Mouse (Mus musculus) limb, embryonic 13.5 days (tissue): Measurements from ENCODE around the gene Slc30a10. TPM values are rescaled to one million over a fixed set of nuclear protein-coding genes. Genes with fewer than 3 reads are reported as not detected.

Experiments
- ATAC-seq: fragments of 200-750 bp; cut with Nextera tagmentation; 2 replicates; pipeline ENCODE4 v1.8.0; 2017; ENCODE audit warnings: low read depth, moderate number of reproducible peaks, moderate TSS enrichment; ENCODE audit not compliant: low FRiP score
- H3K27ac ChIP-seq: fragments of 300-500 bp; sonication (generic); 2 replicates; pipeline ENCODE4 v1.5.1; 2015; ENCODE audit warnings: inconsistent platforms, mild to moderate bottlenecking, moderate library complexity
- H3K27me3 ChIP-seq: fragments of 300-500 bp; sonication (generic); 2 replicates; pipeline ENCODE4 v1.6.1; 2015; ENCODE audit warnings: mild to moderate bottlenecking, inconsistent platforms
- H3K36me3 ChIP-seq: fragments of 300-500 bp; sonication (generic); 2 replicates; pipeline ENCODE4 v1.6.1; 2015; ENCODE audit warnings: inconsistent platforms, mild to moderate bottlenecking, moderate library complexity
- H3K4me1 ChIP-seq: fragments of 300-500 bp; sonication (generic); 2 replicates; pipeline ENCODE4 v1.6.1; 2015; ENCODE audit warnings: inconsistent platforms
- H3K4me2 ChIP-seq: fragments of 300-500 bp; sonication (generic); replicated peaks from 2 replicates; pipeline ENCODE4 v1.6.1; 2015; ENCODE audit warnings: inconsistent platforms, mild to moderate bottlenecking, moderate library complexity
- H3K4me3 ChIP-seq: fragments of 300-500 bp; sonication (generic); 2 replicates; pipeline ENCODE4 v1.5.1; 2015; ENCODE audit warnings: moderate library complexity, mild to moderate bottlenecking, inconsistent platforms
- H3K9ac ChIP-seq: fragments of 300-500 bp; sonication (generic); 2 replicates; pipeline ENCODE4 v1.6.1; 2015; ENCODE audit warnings: mild to moderate bottlenecking, inconsistent platforms
- H3K9me3 ChIP-seq: fragments of 300-500 bp; sonication (generic); 2 replicates; pipeline ENCODE4 v1.6.1; 2016; ENCODE audit warnings: inconsistent platforms
- WGBS: fragments of 180-500 bp; shearing (Covaris S2); methylation state at CpG from one replicate; pipeline ENCODE4 v1.1.7; 2015; 5-methylcytosine and 5-hydroxymethylcytosine counted together
- polyA plus RNA-seq: library from polyadenylated mRNA; unstranded; fragments of >200 nt; fragmentation: Nextera tagmentation; extraction: Ambion mirVana; gene quantifications from 2 replicates; pipeline ENCODE4 v1.2.1, GENCODE M21; 2015

The Slc30a10 gene
- polyA plus RNA-seq: 0.36 and 0.45 TPM in 2 replicates

DNA sequence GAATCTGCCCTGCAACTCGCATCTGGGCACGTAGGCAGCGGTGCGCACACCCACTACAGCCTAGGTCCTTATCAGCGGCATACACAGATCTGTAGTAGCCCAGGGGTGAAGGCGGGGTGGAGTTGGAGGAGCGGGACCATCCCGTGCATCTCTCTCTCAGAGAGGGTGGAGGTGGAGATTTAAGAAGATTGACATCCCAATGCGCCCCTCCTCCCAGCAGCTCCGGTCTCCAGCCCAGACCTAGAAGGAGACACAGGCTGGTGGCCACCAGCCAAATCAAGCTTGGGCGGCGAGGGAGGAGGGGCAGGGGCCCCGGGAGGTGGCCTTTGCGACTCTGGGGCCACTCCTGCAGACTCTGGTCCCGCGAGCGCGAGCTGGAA, at the start of gene Slc30a10:
Slc30a10 (plus strand) TSS at position 274 of the 380 bp plus-strand sequence.
- peak within 1 kb of the TSS; percentile 62 for H3K9ac ChIP-seq
- peak; percentile 82 for ATAC-seq
- H3K4me2 ChIP-seq: peak within 1 kb of the TSS; percentile 97
- no peak within 1 kb of the TSS for H3K27ac ChIP-seq
- peaks cover 10% of the 10 kb centered on the region for H3K4me1 ChIP-seq
- peaks cover 49% of the 10 kb centered on the region for H3K27me3 ChIP-seq
- H3K9me3 ChIP-seq: no peaks in the 10 kb centered on the region
- WGBS: 2% methylated on average over 18 of the region's 18 CpGs
- H3K4me3 ChIP-seq: peak within 1 kb of the TSS; percentile 58
- no peaks in the 10 kb centered on the region for H3K36me3 ChIP-seq

DNA sequence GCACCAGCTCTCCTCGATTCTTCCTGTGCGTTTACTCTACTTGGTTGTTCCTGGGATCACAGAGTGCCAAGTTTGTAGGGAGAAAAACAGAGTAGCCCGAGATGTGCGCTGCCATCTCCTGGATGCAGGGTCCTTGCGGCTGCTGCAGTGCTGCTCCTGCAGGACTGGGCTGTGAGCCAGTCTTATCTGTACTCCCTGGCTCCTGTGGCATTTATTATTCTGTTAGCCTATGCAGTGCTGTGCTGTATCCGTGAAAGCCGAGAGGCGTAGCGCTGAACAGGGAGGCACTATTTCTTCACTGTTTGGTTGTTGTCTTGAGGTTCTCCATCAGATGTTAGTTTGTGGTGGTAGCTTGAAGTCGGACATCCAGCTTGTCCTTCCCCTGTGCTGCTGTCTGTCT, 48.7 kb upstream of the Slc30a10 start:
- no peaks in the 10 kb centered on the region for H3K27me3 ChIP-seq
- ATAC-seq: no peak
- no peaks in the 10 kb centered on the region for H3K9me3 ChIP-seq
- 92% methylated on average over 10 of the region's 10 CpGs for WGBS
- H3K4me3 ChIP-seq: no peak overlapping the region
- no peak overlapping the region for H3K4me2 ChIP-seq
- H3K36me3 ChIP-seq: peaks cover 86% of the 10 kb centered on the region
- no peak overlapping the region for H3K9ac ChIP-seq
- H3K27ac ChIP-seq: no peak overlapping the region
- no peaks in the 10 kb centered on the region for H3K4me1 ChIP-seq

DNA sequence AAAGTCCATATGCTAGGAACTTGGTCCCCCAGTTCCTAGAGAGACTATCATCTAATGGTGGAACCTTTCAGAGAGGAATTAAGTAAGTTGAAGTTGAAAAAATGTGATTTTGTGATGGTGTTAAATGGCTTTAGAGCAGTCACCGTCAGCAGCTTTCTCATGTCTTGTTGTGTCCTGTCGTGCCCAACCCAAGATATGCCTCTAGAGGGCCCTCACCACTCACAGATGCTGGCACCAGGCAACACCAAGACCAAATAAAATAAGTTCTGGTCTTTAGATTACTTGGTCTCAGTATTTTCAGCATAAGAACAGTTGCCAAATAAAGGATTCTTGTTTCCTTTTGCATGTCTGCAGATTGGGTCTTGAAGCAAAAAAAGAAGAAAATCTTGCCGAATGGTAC, 44.8 kb upstream of the Slc30a10 start:
- H3K9ac ChIP-seq: no peak overlapping the region
- H3K36me3 ChIP-seq: peaks cover 87% of the 10 kb centered on the region
- H3K4me3 ChIP-seq: no peak overlapping the region
- H3K27me3 ChIP-seq: no peaks in the 10 kb centered on the region
- 79% methylated on average over 3 of the region's 3 CpGs for WGBS
- ATAC-seq: no peak
- no peak overlapping the region for H3K27ac ChIP-seq
- no peak overlapping the region for H3K4me2 ChIP-seq
- H3K4me1 ChIP-seq: no peaks in the 10 kb centered on the region
- no peaks in the 10 kb centered on the region for H3K9me3 ChIP-seq

DNA sequence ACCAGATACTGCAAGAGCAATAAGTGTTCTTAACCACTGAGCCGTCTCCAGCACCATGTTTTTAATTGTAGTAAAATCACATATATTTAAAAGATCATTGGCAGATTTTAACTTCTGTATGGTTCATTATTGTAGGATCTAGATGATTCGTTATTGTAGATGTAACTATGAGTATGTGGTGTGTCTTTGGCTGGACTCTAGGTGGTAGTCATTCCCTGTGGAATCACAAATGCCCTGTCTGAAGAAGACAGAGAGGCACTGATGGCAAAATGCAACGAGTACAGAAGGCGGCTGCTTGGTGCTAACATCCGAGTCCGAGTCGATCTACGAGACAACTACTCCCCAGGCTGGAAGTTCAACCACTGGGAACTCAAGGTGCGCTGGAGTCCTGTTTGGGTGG, 36.6 kb upstream of the Slc30a10 start:
- Histone ChIP-seq H3K4me3 (no peak overlapping the region), H3K9me3 (no peaks in the 10 kb centered on the region), H3K4me2 (no peak overlapping the region), H3K4me1 (no peaks in the 10 kb centered on the region), H3K27me3 (no peaks in the 10 kb centered on the region), H3K9ac (no peak overlapping the region), H3K36me3 (peaks cover 83% of the 10 kb centered on the region), H3K27ac (no peak overlapping the region)
- ATAC-seq: no peak
- WGBS: 90% methylated on average over 9 of the region's 9 CpGs

DNA sequence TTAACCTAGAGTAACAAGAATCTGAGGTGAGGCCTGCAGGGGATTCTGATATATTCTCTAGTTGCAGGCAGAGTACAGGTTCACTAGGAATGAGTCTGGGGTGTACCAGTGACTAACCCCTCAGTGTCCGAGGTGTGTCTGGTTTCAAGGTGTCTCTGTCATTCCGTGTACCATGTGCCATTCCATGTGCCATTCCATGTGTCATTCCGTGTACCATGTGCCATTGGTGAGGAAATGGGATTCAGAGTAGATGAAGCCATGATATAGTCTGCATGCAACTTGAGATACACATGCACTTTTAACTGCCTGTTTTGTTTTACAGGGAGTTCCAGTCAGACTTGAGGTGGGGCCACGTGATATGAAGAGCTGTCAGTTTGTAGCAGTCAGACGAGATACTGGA, 34.8 kb upstream of the Slc30a10 start:
- Histone ChIP-seq H3K27ac (no peak overlapping the region), H3K9me3 (no peaks in the 10 kb centered on the region), H3K9ac (no peak overlapping the region), H3K4me2 (no peak overlapping the region), H3K4me1 (no peaks in the 10 kb centered on the region), H3K36me3 (peaks cover 85% of the 10 kb centered on the region), H3K27me3 (no peaks in the 10 kb centered on the region), H3K4me3 (no peak overlapping the region)
- WGBS: 91% methylated on average over 5 of the region's 5 CpGs
- ATAC-seq: no peak

DNA sequence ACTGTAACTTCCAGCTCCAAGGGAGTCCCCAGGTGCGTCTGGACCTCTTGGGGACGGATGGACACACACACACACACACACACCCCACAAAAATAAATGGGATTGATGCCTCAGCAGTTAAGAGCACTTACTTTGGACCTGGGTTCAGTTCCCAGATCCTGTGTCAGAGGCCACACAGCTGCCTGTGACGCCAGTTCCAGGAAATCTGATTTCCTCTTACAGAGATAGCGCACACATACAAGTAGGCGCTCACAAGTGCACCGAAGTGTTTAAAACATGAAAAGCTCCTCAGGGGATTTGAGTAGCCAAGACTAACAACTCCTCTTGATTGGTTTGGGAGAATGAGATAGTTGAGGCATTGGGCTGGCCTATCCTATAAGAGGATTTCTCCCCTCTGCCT, 33.9 kb upstream of the Slc30a10 start:
- ATAC-seq: no peak
- Histone ChIP-seq H3K27ac (no peak overlapping the region), H3K4me3 (no peak overlapping the region), H3K4me1 (no peaks in the 10 kb centered on the region), H3K9me3 (no peaks in the 10 kb centered on the region), H3K9ac (no peak overlapping the region), H3K36me3 (peaks cover 85% of the 10 kb centered on the region), H3K27me3 (no peaks in the 10 kb centered on the region), H3K4me2 (no peak overlapping the region)
- 95% methylated on average over 6 of the region's 6 CpGs for WGBS

DNA sequence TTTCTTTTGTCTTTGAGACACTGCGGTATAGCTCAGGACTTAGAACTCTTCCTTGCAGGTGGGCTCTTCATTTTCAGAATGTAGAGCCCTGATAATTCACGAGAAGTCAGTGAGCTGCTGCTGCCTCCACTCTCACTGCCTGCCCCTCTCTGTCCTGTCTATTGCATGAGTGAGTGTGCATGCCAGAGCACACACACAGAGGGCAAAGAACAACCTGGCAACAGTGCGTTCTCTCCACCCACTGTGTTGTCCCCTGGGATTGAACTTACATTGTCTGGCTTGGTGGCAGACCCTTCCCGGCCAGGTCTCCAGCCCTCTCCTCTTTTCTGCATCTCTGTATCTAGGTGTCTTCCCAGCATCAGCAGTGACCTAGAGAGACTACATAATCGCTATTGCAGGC, 28.1 kb upstream of the Slc30a10 start:
- H3K36me3 ChIP-seq: peaks cover 79% of the 10 kb centered on the region
- 90% methylated on average over 5 of the region's 5 CpGs for WGBS
- ATAC-seq: no peak
- no peaks in the 10 kb centered on the region for H3K27me3 ChIP-seq
- no peak overlapping the region for H3K4me3 ChIP-seq
- no peak overlapping the region for H3K27ac ChIP-seq
- no peak overlapping the region for H3K9ac ChIP-seq
- H3K9me3 ChIP-seq: no peaks in the 10 kb centered on the region
- H3K4me1 ChIP-seq: 0 out of 2 replicates have a peak, but pooled peaks cover 3% of the 10 kb centered on the region
- no peak overlapping the region for H3K4me2 ChIP-seq

DNA sequence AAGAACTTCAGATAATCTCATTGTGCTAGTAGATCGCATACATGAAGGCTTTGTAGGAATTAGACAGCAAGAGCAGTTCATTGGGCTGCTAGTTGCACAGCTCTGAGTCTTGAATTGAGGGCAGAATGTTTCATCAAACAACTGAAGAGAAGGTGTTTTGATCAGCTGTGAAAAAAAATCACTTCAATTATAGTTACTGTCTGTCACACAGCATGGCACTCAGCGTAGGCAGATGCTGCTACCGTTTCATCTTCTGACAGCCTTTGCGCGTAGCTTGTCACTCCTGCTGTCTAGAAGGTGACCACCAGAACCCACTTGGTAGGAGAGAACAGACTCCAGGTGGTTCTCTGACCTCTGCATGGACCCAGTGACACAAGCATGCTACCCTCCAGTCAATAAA, 24.2 kb upstream of the Slc30a10 start:
- Histone ChIP-seq H3K9ac (no peak overlapping the region), H3K27me3 (no peaks in the 10 kb centered on the region), H3K27ac (no peak overlapping the region), H3K9me3 (no peaks in the 10 kb centered on the region), H3K4me3 (no peak overlapping the region), H3K4me2 (no peak overlapping the region), H3K36me3 (peaks cover 47% of the 10 kb centered on the region), H3K4me1 (0 out of 2 replicates have a peak, but pooled peaks cover 4% of the 10 kb centered on the region)
- 95% methylated on average over 5 of the region's 5 CpGs for WGBS
- ATAC-seq: no peak

DNA sequence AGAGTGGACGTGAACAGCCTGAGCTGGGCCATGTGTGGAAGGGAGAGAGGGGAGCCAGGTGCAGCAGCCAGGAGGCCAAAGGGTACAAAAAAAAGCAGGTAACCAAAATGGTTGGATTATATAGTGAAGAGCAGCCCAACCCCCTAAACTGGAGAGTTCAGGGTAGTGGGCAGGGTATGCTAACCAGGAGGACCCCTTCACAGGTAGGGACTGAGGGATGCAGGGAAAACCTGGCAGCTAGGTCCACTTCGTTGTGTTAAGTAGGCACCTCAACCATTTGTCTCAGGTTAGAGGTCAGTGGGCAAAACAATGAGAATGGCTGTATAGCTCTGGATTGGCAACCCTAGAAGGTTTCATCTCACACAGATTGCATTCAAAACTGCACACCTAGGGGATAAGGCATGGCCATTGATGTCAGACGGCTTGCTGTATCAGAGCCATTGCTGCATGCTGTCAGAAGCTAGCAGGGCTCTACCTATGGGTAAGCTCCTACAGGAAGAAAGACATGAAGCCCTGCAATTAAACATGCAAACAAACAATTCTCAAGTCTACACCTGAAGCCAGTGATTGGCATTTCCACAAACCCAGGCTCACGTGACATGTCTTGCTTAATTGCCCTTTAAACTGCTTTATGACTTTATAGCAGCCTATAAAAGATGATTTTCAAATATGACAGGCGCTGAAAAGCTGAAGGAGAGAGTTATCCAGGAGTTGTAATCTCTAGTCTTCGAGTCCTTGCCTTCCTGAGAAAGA, 23.2 kb upstream of the Slc30a10 start:
- 49% methylated on average over 6 of the region's 6 CpGs for WGBS
- Histone ChIP-seq H3K36me3 (peaks cover 37% of the 10 kb centered on the region), H3K27ac (no peak overlapping the region), H3K9ac (no peak overlapping the region), H3K4me2 (no peak overlapping the region), H3K4me3 (no peak overlapping the region), H3K27me3 (peaks cover 4% of the 10 kb centered on the region; the same call in 1 of the 2 replicates), H3K9me3 (no peaks in the 10 kb centered on the region), H3K4me1 (0 out of 2 replicates have a peak, but pooled peaks cover 4% of the 10 kb centered on the region)
- no peak for ATAC-seq

DNA sequence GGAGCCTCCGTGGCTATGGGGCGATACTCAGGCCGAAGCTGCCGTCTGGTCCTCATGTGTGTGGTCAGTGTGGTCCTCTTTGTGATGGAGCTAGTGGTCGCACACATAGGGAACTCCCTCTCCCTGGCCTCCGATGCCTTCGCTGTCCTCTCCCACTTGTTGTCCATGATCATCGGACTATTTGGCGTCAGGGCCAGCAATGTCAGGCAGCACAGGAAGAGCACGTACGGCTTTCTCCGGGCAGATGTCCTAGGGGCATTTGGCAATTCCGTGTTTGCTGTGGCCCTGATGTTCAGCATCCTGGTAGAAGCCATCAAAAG, 22.7 kb upstream of the Slc30a10 start:
- no peak overlapping the region for H3K9ac ChIP-seq
- no peak overlapping the region for H3K27ac ChIP-seq
- WGBS: 76% methylated on average over 13 of the region's 13 CpGs
- peaks cover 4% of the 10 kb centered on the region; the same call in 1 of the 2 replicates for H3K27me3 ChIP-seq
- H3K4me1 ChIP-seq: peaks cover 4% of the 10 kb centered on the region; the same call in 1 of the 2 replicates
- no peaks in the 10 kb centered on the region for H3K9me3 ChIP-seq
- ATAC-seq: no peak
- peaks cover 32% of the 10 kb centered on the region for H3K36me3 ChIP-seq
- H3K4me2 ChIP-seq: no peak overlapping the region
- H3K4me3 ChIP-seq: no peak overlapping the region

DNA sequence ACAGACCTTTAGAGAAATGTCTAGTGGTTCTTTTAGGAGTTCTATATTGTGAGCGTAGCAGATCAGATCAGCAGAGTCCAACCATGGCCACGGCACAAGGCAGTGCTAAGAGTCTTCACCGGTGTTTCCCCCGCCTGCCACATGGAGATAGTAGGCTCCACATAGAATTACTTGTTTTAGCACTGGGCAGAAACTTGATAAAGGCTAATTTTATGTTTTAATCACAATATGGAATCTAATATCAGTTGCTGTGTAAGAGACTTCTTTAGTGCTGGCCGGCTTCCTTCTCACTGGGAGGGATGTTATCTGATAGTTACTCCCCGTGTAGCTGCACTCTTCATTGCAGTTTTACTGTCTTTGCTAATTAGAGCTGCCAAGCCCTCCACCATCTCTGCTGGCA, 21.5 kb upstream of the Slc30a10 start:
- WGBS: 74% methylated on average over 6 of the region's 6 CpGs
- H3K4me1 ChIP-seq: peaks cover 4% of the 10 kb centered on the region; the same call in 1 of the 2 replicates
- H3K27me3 ChIP-seq: peaks cover 4% of the 10 kb centered on the region; the same call in 1 of the 2 replicates
- no peak overlapping the region for H3K4me2 ChIP-seq
- H3K36me3 ChIP-seq: peaks cover 22% of the 10 kb centered on the region
- ATAC-seq: no peak
- no peak overlapping the region for H3K4me3 ChIP-seq
- H3K9me3 ChIP-seq: no peaks in the 10 kb centered on the region
- H3K27ac ChIP-seq: no peak overlapping the region
- no peak overlapping the region for H3K9ac ChIP-seq

DNA sequence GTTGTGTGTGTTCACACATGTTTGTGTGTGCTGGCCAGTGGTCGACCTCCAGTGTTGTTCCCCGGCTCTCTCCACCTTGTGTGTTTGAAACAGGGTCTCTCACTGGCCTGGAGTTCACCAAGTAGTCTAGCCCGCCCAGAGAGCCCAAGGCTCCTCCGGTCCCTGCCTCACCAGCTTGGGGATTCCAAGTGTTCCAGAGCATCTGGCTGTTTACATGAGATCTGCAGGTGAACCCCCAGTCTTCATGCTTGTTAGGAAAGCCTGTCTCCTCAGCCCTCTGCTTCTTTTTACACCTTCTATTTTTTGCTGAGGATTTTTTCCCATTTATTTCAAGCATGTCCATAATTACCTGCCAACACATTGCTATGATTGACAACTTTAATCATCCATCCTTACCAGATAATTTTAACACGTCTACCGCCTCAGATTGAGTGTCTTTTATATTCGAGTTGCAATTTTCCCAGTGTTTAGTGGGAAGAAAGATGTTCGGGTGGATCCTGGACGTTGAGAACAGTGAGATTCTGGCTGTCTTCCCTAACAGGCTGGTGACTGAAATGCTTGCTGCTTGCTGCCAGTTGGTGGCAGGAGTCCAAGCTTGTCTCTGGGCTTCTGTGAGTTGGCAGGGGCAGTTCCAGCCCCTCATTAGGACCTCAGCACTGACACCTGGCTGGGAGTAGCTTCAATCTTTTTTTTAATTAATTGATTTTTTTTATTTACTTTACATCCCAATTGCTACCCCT, 15.6 kb upstream of the Slc30a10 start:
- H3K4me2 ChIP-seq: no peak overlapping the region
- 73% methylated on average over 9 of the region's 9 CpGs for WGBS
- H3K27ac ChIP-seq: no peak overlapping the region
- no peak overlapping the region for H3K9ac ChIP-seq
- peaks cover 4% of the 10 kb centered on the region; the same call in 1 of the 2 replicates for H3K27me3 ChIP-seq
- H3K4me3 ChIP-seq: no peak overlapping the region
- no peaks in the 10 kb centered on the region for H3K9me3 ChIP-seq
- no peaks in the 10 kb centered on the region; the same call in 1 of the 2 replicates for H3K4me1 ChIP-seq
- no peak for ATAC-seq
- no peaks in the 10 kb centered on the region for H3K36me3 ChIP-seq
